Mouse (Mus musculus): ENCODE measurements at regions not wholly inside any gene's neighbourhood (a gene's known extent, or its start where the extent isn't known, plus 50 kb on each side); places are given as distances from the start of the nearest gene placed in this dataset.
A peak's percentile ranks its signal among the peaks of the same experiment; 100 is the strongest.

DNA sequence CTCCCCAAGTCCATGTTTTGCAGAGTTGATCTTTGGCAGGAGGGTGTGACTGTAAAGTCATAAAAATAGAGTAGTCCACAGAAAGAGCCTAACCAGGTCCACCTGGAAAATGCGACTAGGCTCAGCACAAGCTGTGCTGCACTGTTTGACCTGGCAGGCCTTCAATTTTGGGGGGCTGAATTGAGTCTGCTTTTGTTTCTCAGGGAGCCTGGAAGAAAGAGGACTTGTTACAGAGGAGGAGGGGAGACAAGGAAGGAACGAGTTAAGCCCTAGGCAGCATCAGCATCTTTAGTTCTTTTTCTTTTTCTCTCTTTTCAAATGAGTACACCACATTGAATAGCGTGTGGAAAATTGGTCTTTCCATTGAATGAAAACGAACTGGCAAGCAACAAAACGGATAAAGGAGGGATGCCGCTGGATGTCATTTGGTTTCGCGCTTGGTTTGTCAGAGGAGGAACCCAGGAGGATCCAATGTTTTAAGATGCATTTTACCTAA, 516.1 kb downstream of the Gja1 start:
- no peak for DNase-seq (ENCODE audit: low read depth)

DNA sequence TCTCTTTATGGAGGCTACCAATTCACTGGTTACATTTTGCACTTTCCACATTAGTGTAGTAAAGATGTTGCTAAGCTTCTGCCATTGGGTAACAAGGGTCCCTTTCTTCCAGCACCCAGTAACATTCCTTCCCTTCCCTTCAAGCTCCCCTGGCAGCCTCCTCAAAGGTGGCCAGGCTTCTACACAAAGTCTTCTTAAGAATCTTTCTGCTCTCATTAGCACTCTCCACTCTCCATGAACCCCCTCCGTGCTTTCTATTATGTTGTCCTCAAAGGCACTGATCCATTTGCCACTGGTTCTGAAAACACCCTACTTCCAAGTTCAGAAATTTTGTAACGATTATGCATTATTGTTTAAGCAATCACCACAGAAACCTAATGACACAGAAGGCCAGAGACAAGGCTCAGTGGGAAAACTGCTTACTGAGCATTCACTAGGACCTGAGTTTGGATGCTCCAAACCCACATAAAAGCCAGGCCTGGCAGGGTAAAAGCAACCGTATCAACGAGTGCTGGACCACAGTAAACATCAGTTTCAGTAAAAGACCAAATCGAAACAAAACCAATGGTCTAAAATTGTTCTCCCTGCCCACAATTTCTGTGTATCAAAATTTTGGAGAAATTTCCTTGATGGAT, 522.6 kb downstream of the Gja1 start:
- no peak for DNase-seq (ENCODE audit: low read depth)

DNA sequence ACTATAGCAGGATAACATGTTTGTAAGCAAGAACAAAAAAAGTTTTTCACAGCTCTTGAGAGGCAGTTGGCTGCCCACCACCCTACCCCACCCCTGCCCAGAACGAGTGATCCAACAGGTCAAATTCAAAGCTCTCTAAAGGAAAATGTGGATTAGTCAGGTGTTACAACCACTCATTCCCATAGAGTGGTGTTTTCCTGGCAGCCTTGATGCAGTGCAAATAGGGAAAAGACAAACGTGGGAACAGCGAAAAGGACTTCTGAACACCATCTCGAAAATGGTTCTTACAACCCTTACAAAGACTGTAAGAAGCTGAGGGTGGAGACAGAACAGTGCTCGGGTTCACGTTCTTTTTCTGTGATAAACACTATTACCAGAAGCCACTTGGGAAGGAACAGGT, 523.8 kb downstream of the Gja1 start:
- no peak for DNase-seq (ENCODE audit: low read depth)

DNA sequence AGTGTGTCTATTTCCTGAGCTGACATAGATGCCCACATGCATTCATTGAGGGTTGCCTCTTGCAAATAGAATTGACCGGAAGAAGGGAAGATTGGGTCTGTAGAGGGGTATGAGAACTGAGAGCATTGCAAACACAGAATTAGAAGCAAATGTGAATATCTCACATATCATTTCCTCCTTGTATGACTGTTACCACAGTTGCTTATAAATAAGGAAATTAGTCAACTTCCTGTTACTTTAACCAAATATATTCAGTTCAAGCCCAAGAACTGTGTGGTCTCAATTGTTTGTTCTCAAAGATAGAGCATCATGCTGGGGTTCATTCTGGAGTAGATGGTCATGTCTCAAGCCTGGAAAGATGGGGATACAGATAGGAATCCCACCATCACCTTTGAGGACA, 535.6 kb downstream of the Gja1 start:
- peak; percentile 2 for DNase-seq (ENCODE audit: low read depth)

DNA sequence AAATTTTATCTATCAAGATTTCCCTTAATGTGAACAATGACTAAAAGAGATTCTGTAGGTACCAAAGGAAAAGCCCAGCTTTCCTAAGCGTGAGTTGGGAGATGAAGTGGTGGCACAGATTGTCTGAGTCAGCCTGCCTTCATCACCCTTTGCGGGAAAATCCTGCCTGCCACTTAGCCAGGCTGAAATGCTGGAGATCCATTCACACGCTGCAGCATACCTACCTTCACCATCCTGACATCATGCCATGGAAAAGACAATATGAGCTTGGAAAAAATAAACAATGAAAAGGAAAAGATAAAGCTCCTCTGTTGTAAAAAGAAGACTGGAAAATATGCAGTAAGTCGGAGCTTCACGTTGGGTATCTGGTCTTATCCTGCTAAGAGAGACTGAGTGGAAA, 537.0 kb downstream of the Gja1 start:
- no peak for DNase-seq (ENCODE audit: low read depth)

DNA sequence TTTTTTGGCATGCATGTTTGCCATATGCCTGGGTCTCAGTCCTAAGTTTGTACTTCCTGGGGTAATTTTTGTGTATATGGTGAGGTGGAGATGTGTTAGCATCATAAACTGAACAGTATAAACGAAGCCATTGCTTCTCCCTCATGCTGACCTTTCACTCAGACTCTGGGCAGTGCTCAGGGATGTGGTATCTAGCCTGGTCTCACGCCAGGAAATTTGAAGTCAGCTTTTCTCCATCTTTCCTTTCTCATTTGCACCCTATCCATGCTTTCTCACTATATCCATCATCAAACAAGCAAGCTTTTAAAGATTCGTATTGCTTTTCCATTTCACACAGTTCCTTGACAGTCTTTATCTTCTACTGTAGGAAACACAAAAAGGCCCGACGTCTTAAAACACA, 541.3 kb downstream of the Gja1 start:
- no peak for DNase-seq (ENCODE audit: low read depth)

DNA sequence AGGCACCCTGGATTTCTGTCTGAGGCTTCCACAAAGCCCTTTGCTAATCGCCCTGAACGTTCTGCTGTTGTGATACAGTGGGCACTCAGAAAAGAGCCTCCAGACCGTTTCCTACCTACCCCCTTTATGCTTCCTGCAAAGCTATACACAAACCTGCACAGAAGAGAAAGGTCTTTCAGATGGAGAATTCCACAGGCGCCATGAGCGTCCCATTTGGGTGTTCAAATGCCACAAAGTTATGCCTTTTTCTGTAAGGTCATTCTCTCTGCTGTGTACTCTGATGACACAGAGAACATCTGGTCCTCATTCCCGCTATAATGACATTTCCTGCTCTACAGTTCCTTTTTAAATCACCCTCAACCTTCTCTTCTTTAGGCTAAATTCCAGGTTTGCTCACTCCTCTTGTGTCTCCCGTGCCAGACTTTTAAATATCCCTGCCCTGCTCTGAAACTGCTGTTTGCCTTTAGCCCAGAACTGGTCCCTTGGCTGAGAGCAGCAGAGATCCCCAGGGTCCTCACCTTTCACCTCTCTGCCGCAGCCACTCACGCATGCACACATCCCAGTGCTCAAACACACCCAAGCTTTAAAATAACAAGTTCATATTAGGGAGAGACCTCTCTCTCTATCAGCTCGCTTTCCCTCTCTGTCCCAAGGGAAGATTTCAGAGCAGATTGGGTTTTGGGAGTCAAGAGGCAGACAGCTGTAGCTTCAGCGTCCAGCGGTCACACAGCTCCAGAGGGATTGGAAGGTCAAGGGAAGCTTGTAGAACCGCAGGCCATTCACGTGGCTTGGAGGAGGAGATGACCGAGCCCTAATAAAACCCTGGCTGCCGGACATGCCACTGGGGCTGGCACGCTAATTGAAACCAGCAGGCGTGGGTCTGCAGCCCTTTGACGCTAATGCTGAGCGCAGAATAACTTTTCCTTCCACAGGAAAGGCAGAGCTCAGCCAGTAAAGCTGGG, 543.9 kb downstream of the Gja1 start:
- DNase-seq (ENCODE audit: low read depth), result no peak

DNA sequence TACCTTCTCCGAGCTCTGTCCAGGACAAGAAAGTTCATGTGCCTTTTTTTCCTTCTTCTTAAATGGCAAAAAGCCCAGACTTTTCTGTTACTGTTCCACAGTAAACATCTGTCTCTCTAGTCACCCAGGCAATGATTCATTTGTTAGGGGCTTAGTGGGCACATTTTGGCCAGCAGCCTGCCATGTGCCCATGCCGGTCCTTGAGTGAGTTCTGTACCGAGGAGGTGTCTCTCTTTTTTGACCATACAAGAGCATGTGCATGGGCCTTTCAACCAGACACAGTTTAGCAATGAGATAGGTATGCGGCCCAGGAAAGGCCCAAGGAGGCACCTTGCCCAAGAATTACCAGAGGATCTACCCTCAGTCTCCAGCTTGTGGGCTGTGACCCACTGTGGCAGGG, 551.0 kb upstream of the Hsf2 start:
- DNase-seq (ENCODE audit: low read depth), result no peak

DNA sequence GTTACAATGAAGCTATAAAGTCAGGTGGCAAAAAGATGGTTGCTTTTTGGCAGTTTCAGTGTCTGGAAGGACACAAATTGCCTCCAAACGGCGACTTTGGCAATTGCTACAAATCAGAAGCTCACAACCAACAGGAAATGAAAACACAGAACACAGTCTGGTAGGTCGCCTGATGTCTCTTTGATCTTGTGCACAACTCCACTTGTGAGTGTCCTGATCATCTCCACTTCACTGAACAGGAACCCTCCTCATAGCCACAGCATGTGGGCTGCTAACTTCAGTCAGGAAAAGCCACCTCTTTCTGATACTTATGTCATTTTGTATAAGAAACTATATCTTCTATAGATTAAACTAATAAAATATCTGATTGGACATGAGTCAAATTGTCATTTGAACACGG, 544.2 kb upstream of the Hsf2 start:
- DNase-seq (ENCODE audit: low read depth), result no peak

DNA sequence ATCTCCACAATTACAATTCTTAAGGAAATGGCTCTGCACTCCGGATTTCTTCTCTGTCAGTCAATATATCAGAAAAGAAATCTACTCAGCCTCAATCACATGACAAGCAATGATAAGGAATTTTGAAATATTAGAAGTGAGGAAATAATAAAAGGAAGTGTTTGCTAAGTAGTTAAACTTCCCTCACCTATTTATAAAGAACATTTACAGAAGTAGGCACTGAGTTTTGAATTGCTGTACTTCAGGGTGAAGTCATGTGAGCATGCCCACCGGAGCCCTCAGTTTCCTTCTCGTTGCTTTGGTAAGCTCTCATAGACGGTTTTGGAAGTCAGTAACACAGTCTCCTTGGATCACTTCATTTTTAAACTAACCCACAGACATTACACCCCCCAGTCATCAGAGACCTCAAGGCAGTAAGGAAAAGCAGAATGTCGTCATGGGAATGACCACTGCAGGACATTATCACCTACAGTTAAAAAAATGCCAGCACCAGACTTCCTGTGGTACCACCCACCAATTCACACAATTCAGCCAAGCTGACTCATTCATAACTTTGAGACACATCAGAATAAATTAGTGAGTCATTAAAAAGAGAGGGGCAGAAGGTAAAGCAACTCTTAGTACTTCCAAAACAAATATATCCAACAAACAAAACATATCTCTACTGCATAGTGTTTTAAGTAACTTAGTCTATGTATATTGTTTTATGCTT, 541.6 kb upstream of the Hsf2 start:
- peak; percentile 1 for DNase-seq (ENCODE audit: low read depth)

DNA sequence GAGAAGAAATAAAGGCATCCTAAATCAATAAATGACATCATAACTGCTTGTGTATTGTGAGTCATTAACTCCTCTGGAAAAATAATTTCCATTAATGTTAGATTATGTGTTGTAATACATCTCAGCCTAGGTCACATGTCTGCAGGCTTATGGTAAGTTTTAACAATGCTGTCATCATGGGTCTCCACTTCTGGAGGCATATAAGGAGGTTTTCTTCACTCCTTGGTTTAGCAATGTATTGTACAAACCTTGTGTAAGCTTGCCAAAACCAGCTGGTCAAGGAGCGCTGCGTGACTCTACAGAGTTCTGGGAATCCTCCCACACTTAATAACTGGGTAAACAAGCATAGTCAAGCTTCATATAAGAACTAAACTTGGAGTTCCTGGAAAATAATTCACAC, 529.5 kb upstream of the Hsf2 start:
- no peak for DNase-seq (ENCODE audit: low read depth)

DNA sequence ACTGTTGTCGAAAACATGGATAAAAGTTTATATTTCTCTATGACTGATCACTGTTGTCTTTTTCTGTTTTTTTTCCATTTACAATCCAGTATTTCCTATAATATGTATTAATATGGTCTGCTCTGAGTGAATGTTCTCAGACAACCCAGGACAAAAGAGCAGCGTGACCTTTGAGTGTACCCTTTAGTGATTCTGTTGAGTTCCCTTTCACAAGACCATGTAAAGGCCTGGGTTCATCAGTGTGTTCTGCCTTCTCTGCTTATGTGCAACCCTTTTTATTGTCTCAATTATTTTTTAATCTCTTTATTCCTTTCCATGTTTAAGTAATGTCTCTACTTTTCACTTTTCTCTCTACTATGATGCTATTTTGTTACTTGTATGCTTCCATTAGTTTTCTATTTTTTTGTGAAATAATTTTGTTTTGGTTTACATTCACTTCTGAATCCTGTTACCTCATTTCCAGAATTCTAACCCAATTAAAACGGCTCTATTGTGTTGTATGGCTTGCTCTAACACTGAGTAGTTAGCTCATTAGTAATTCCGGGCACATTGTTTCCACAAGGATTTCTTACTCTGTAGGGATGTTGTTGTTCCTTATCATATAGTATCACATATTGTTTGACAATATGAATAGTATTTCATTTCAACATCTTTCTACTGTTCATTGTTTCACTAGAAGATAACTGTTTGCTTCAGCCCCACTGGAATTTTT, 523.9 kb upstream of the Hsf2 start:
- no peak for DNase-seq (ENCODE audit: low read depth)

DNA sequence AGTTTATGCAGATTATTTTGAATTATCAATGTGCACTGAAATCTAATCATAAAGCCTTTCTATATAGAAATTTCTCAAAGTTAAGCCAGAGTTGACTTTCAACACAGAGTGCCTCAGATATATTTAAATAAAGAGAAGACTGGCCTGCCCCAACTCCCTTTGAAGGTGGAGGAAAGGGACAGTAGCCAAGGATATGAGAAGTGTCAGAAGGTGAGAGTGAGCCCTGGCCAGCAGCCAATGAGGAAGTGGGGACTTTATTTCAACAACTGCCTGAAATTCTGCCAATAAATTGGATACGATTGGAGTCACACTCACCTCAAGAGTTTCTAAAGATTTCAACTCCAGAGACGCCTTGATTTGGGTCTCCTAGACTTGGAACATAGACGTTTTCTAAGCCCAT, 523.0 kb upstream of the Hsf2 start:
- no peak for DNase-seq (ENCODE audit: low read depth)

DNA sequence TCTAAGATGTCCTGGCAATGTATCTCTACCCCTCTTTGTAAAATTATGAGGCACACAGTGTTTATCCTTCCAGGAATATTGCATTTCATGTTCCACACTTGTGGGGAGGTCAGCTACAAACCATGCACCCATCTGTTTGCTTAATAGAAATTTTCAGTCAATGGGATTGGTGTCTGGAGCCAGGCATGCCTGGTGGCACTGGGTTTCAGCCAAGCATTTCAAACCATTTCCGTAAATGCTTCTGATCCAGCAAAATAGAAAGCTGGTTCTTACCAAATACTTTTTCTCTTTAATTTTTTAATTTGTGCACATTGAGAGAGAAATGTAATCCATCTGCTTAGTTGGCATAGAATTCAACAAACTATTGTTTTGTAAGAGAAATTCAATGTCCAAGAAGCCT, 517.3 kb upstream of the Hsf2 start:
- no peak for DNase-seq (ENCODE audit: low read depth)

DNA sequence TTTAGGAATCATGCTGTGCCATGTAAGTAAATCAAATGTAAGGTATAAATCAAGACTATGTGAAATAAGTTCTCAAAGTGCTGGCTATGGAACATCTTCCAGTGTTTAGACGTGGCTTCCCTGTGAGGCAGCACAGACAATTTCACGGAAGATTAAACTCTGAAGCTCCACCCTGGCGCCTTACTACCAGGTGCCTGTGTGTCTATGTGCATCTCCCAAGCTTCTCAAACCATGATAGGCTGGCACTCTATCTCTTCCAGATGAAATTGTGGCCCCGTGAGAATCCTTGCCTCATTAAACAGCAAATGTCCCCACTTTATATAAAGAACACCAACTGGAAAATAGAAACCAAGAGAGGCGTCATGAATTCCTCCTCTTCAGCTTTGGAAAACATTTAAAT, 511.4 kb upstream of the Hsf2 start:
- DNase-seq (ENCODE audit: low read depth), result no peak

DNA sequence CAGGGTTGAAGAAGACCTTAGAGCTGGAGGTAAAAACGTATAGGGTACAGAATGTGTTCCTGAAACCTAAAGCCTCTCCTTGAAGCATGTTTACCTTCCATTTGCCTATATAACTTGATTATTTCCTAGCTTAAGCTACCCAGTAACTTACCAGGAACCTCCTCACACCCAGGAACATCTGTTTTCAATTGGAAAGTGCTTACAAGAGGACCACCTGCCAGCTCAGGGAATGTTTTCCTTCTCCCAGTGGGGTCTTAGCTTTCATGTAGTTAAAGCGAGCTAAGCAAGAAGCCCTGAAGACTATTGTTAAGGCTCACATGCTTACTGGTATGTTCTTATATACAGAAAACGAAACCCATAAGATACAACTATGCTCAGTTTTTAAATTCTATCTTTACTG, 506.6 kb upstream of the Hsf2 start:
- no peak for DNase-seq (ENCODE audit: low read depth)

DNA sequence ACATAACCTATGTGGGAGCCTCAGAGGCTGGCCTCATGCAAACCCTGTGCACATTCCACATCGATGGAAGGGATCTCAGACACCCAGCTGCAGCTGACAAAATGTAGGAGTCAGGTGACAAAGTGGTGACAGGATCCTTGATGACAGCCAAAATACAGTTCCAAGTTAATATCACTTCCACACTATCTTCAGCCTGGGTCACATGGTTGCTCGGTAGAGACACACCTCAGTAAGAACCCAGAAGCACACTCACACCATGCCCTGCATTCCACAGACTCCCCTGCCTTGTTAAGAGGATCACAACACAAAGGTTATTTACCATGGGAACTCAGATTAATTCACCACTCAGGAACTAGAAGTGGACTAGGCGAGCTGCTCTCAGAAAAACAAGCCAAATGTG, 505.4 kb upstream of the Hsf2 start:
- no peak for DNase-seq (ENCODE audit: low read depth)

DNA sequence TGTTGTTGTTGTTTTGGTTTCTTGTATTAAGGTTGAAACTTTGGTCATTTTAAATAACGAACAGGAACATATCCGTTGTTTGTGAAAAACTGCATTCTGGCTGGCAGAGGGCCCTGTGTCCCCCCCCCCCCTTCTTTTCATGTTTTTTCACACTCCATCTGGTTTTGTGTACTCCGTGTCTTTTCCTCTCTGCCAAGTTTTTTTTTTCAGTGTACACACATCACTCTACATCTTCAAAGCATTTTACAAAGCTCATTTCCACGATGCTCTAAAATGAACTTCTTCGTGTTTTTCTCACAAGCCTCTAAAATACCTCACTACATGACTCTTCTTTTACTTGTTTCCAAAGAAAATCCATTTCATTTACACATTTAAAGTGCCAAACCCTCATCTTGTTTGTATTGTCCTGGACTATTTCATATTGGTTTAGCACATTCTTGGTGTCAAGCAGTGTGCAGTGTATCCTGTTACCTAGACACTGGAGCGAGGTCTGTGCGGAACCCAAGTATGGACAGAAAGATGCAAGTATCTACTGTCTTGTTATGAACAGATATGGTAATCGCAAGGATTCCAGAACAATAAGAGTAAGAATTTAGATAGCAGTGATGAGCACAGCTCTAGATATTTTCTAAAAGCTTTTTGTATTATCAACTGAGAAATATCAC, 503.5 kb upstream of the Hsf2 start:
- DNase-seq (ENCODE audit: low read depth), result no peak

DNA sequence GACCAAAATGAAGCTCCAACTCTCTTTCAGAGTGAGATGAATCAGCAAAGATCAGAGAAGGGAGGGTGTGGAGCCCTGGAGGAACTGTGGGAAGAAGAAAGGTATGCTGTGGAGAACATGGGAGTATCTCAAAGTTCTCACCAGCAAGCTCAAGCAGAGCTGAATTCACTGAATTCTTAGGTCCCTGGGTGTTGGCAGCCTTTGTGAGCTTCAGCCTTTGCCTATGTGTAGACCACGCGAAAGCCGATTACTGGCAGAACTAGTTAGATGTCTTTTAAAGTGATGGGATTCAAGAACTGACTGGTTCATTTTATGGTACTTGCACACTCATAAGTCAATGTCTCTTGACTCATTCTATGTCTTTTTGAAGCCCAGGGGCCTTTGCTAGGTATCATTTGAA, 491.2 kb upstream of the Hsf2 start:
- no peak for DNase-seq (ENCODE audit: low read depth)

DNA sequence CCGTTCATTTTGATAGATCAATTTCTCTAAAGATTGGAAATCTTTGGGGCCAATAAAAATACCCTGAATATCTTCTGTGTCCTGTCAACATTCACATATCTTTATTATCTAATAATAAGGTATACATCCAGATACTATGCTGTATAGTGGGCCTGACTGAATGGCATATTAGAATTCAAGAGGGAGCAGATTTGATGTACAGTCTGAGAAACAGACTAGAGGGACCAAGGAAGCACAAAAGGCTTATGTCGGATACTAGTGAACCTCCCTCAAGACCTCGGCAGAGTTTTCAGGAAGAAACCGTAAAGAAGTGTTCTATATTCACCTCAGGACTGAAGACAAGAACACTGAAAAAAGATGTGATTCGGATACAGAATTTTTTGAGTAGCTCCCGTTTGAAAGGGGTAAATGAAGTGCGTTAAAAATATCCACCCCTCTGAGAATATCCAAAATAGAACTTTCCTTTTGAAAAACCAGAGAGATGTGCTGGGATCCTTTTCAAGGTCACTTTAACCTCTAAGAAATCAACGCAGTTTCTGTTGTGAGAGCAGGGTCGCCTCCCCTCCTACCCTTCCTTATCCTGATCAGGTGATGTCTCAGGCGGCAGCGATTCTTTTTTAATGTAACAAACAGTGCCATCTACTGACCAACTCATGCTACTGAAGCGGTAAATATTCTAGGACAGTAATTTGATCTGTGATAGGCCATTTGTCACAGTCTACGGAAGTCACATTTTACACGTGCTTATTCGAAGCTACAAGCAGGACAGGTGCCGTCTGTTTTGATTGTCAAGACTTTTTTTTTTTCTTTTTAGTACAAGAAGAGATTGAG, 485.1 kb upstream of the Hsf2 start:
- peak; percentile 38 for DNase-seq (ENCODE audit: low read depth)

DNA sequence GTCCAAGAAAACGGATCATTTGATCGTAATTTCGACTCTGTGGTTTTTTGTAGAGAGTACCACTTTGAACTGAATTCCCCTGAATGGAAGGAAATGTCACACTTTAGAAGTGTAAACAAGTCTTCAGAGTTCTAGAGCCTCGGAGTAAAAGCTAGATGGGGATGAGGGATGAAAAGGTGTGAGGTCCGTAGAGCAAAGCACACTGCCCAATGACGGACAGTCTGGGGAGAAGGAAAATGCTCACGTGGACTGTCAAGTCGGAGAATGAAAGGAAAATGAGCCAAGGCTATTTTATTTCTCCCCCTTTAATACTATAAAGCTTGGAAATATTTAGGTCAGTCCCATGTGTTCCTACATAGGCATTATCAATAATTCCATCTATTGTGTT, 484.5 kb upstream of the Hsf2 start:
- no peak for DNase-seq (ENCODE audit: low read depth)

Data from c-Kit-positive CD71-negative TER-119-negative erythroid progenitor cells, embryonic 14.5 days (primary cell).